Mouse (Mus musculus): ENCODE data around the gene Mrpl12. TPM values are rescaled to one million over a fixed set of nuclear protein-coding genes. Genes with fewer than 3 reads are reported as not detected.
"Not testable (repeated sequence)": the region's sequence is repeated elsewhere in the genome, so short reads cannot be mapped to it uniquely, and the experiment has no call there.

Mrpl12 gene
- polyA plus RNA-seq, 2 experiments from 2014 or later = 67.0 to 68.0 TPM

- ATAC-seq = peak; percentile 49
These were observed 26.1 kb downstream of the Mrpl12 start for GRCm38 (mm10) chr11:120510375-120511030.

- ATAC-seq = no peak
These were observed 28.5 kb downstream of the Mrpl12 start for GRCm38 (mm10) chr11:120512790-120513453.

- not testable (repeated sequence) for ATAC-seq
These were observed 29.8 kb downstream of the Mrpl12 start for GRCm38 (mm10) chr11:120514262-120514661.

GRCm38 (mm10) chr11:120515611-120516010, 31.2 kb downstream of the Mrpl12 start:
- ATAC-seq = peak; percentile 64

GRCm38 (mm10) chr11:120517147-120517546, 32.7 kb downstream of the Mrpl12 start:
- ATAC-seq = no peak

GRCm38 (mm10) chr11:120518027-120518426, 33.6 kb downstream of the Mrpl12 start:
- ATAC-seq = no peak

- no peak for ATAC-seq
These were observed 34.1 kb downstream of the Mrpl12 start for GRCm38 (mm10) chr11:120518558-120518957.

GRCm38 (mm10) chr11:120519738-120520137, 35.3 kb downstream of the Mrpl12 start:
- no peak for ATAC-seq

GRCm38 (mm10) chr11:120520498-120520897, 36.1 kb downstream of the Mrpl12 start:
- no peak for ATAC-seq

- no peak for ATAC-seq
These were observed 36.6 kb downstream of the Mrpl12 start for GRCm38 (mm10) chr11:120520967-120521540.

GRCm38 (mm10) chr11:120522581-120522980, 38.2 kb downstream of the Mrpl12 start:
- ATAC-seq = no peak

GRCm38 (mm10) chr11:120525959-120526358, 41.5 kb downstream of the Mrpl12 start:
- no peak for ATAC-seq

- ATAC-seq = no peak
These were observed 43.4 kb downstream of the Mrpl12 start for GRCm38 (mm10) chr11:120527690-120528354.

- ATAC-seq = no peak
These were observed 44.5 kb downstream of the Mrpl12 start for GRCm38 (mm10) chr11:120528903-120529302.

GRCm38 (mm10) chr11:120530085-120530964, 45.9 kb downstream of the Mrpl12 start, which contains the start of gene Gcgr:
Gene Gcgr, plus strand, starts transcription at chr11:120530699.
- ATAC-seq = no peak

- ATAC-seq = no peak
These were observed 47.2 kb downstream of the Mrpl12 start for GRCm38 (mm10) chr11:120531646-120532045.

GRCm38 (mm10) chr11:120534093-120534492, 49.7 kb downstream of the Mrpl12 start:
- ATAC-seq = no peak

- no peak for ATAC-seq
These were observed 50.7 kb downstream of the Mrpl12 start for GRCm38 (mm10) chr11:120535145-120535544.

- no peak for ATAC-seq
These were observed 51.4 kb downstream of the Mrpl12 start for GRCm38 (mm10) chr11:120535804-120536203.

- no peak for ATAC-seq
These were observed 54.1 kb downstream of the Mrpl12 start for GRCm38 (mm10) chr11:120538485-120538884.

Measured in CD4-positive, CD25-positive, alpha-beta regulatory T cell, adult 4 months (primary cell).